Mouse (Mus musculus): ENCODE results near the gene Ndufaf8. TPM values are rescaled to one million over a fixed set of nuclear protein-coding genes. Genes with fewer than 3 reads are reported as not detected.
A peak's percentile ranks its signal among the peaks of the same experiment; 100 is the strongest.

The Ndufaf8 gene
- total and polyA plus RNA-seq, 2 experiments from 2014 or later = 16.7 to 58.1 TPM

- H3K9me3 ChIP-seq (ENCODE audit: low read length) = no peaks in the 10 kb centered on the region
- H3K27ac ChIP-seq (ENCODE audit: low read depth, low read length) = no peak overlapping the region
- 83% methylated on average over 8 of the region's 8 CpGs for WGBS
- DNase-seq (no peak), ATAC-seq (no peak)
- H3K36me3 ChIP-seq (ENCODE audit: insufficient read depth) = peaks cover 22% of the 10 kb centered on the region
- no peak overlapping the region for H3K9ac ChIP-seq
- no peak overlapping the region for H3K4me3 ChIP-seq (ENCODE audit: low read depth, low read length)
- TF ChIP-seq CTCF (IDR thresholded peaks at IDR 0.05; ENCODE audit: low read depth) = no peak
- no peaks in the 10 kb centered on the region for H3K27me3 ChIP-seq (ENCODE audit: insufficient read depth, low read length)
- H3K4me1 ChIP-seq (ENCODE audit: insufficient read depth) = no peaks in the 10 kb centered on the region
- H3K4me2 ChIP-seq (ENCODE audit: low read depth) = no peak overlapping the region
Observed at GRCm38 (mm10) chr11:120060634-120061033, 38.1 kb upstream of the Ndufaf8 start.

- H3K9ac ChIP-seq = no peak overlapping the region
- no peak for ATAC-seq
- no peaks in the 10 kb centered on the region for H3K9me3 ChIP-seq (ENCODE audit: low read length)
- no peak overlapping the region for H3K4me3 ChIP-seq (ENCODE audit: low read depth, low read length)
- H3K27me3 ChIP-seq (ENCODE audit: insufficient read depth, low read length) = no peaks in the 10 kb centered on the region
- H3K27ac ChIP-seq (ENCODE audit: low read depth, low read length) = no peak overlapping the region
- no peak for TF ChIP-seq CTCF (IDR thresholded peaks at IDR 0.05; ENCODE audit: low read depth)
- DNase-seq = no peak
- WGBS = 87% methylated on average over 5 of the region's 5 CpGs
- peaks cover 47% of the 10 kb centered on the region for H3K36me3 ChIP-seq (ENCODE audit: insufficient read depth)
- no peak overlapping the region for H3K4me2 ChIP-seq (ENCODE audit: low read depth)
- H3K4me1 ChIP-seq (ENCODE audit: insufficient read depth) = no peaks in the 10 kb centered on the region
Observed at GRCm38 (mm10) chr11:120063326-120063725, 35.4 kb upstream of the Ndufaf8 start.

GRCm38 (mm10) chr11:120064006-120064667 lies 34.6 kb upstream of the Ndufaf8 start:
- H3K27ac ChIP-seq (ENCODE audit: low read depth, low read length) = no peak overlapping the region
- no peak for ATAC-seq
- no peak overlapping the region for H3K4me2 ChIP-seq (ENCODE audit: low read depth)
- TF ChIP-seq CTCF (IDR thresholded peaks at IDR 0.05; ENCODE audit: low read depth) = no peak
- no peaks in the 10 kb centered on the region for H3K27me3 ChIP-seq (ENCODE audit: insufficient read depth, low read length)
- no peak for DNase-seq
- H3K4me1 ChIP-seq (ENCODE audit: insufficient read depth) = no peaks in the 10 kb centered on the region
- H3K36me3 ChIP-seq (ENCODE audit: insufficient read depth) = peaks cover 52% of the 10 kb centered on the region
- no peak overlapping the region for H3K4me3 ChIP-seq (ENCODE audit: low read depth, low read length)
- no peak overlapping the region for H3K9ac ChIP-seq
- WGBS = 93% methylated on average over 13 of the region's 13 CpGs
- H3K9me3 ChIP-seq (ENCODE audit: low read length) = no peaks in the 10 kb centered on the region

- WGBS = 95% methylated on average over 11 of the region's 11 CpGs
- ATAC-seq (no peak), DNase-seq (no peak)
- no peak for TF ChIP-seq CTCF (IDR thresholded peaks at IDR 0.05; ENCODE audit: low read depth)
- no peak overlapping the region for H3K9ac ChIP-seq
- peaks cover 56% of the 10 kb centered on the region for H3K36me3 ChIP-seq (ENCODE audit: insufficient read depth)
- no peaks in the 10 kb centered on the region for H3K27me3 ChIP-seq (ENCODE audit: insufficient read depth, low read length)
- no peak overlapping the region for H3K4me3 ChIP-seq (ENCODE audit: low read depth, low read length)
- no peaks in the 10 kb centered on the region for H3K4me1 ChIP-seq (ENCODE audit: insufficient read depth)
- no peak overlapping the region for H3K4me2 ChIP-seq (ENCODE audit: low read depth)
- no peaks in the 10 kb centered on the region for H3K9me3 ChIP-seq (ENCODE audit: low read length)
- H3K27ac ChIP-seq (ENCODE audit: low read depth, low read length) = no peak overlapping the region
Observed at GRCm38 (mm10) chr11:120064668-120065040, 34.1 kb upstream of the Ndufaf8 start.

- no peaks in the 10 kb centered on the region for H3K9me3 ChIP-seq (ENCODE audit: low read length)
- H3K4me3 ChIP-seq (ENCODE audit: low read depth, low read length) = no peak overlapping the region
- H3K36me3 ChIP-seq (ENCODE audit: insufficient read depth) = peaks cover 61% of the 10 kb centered on the region
- peak; percentile 81 for TF ChIP-seq CTCF (IDR thresholded peaks at IDR 0.05; ENCODE audit: low read depth)
- H3K4me2 ChIP-seq (ENCODE audit: low read depth) = no peak overlapping the region
- H3K4me1 ChIP-seq (ENCODE audit: insufficient read depth) = no peaks in the 10 kb centered on the region
- H3K27ac ChIP-seq (ENCODE audit: low read depth, low read length) = no peak overlapping the region
- DNase-seq (peak; percentile 70), ATAC-seq (peak; percentile 44; the same call in 1 of the 2 replicates)
- 25% methylated on average over 10 of the region's 10 CpGs for WGBS
- no peaks in the 10 kb centered on the region for H3K27me3 ChIP-seq (ENCODE audit: insufficient read depth, low read length)
- H3K9ac ChIP-seq = no peak overlapping the region
Observed at GRCm38 (mm10) chr11:120065291-120065690, 33.4 kb upstream of the Ndufaf8 start.

GRCm38 (mm10) chr11:120067834-120068233 lies 30.9 kb upstream of the Ndufaf8 start:
- Histone ChIP-seq H3K9ac (no peak overlapping the region), H3K9me3 (ENCODE audit: low read length) (no peaks in the 10 kb centered on the region), H3K4me3 (ENCODE audit: low read depth, low read length) (no peak overlapping the region), H3K27ac (ENCODE audit: low read depth, low read length) (no peak overlapping the region), H3K27me3 (ENCODE audit: insufficient read depth, low read length) (no peaks in the 10 kb centered on the region), H3K36me3 (ENCODE audit: insufficient read depth) (peaks cover 86% of the 10 kb centered on the region), H3K4me2 (ENCODE audit: low read depth) (no peak overlapping the region), H3K4me1 (ENCODE audit: insufficient read depth) (no peaks in the 10 kb centered on the region)
- DNase-seq (peak; percentile 36), ATAC-seq (peak; percentile 60; the same call in 1 of the 2 replicates)
- 42% methylated on average over 17 of the region's 17 CpGs for WGBS
- peak; percentile 64 for TF ChIP-seq CTCF (IDR thresholded peaks at IDR 0.05; ENCODE audit: low read depth)

GRCm38 (mm10) chr11:120069261-120069660 lies 29.5 kb upstream of the Ndufaf8 start:
- no peak for TF ChIP-seq CTCF (IDR thresholded peaks at IDR 0.05; ENCODE audit: low read depth)
- DNase-seq = no peak
- Histone ChIP-seq H3K4me2 (ENCODE audit: low read depth) (no peak overlapping the region), H3K4me1 (ENCODE audit: insufficient read depth) (no peaks in the 10 kb centered on the region), H3K9ac (no peak overlapping the region), H3K27ac (ENCODE audit: low read depth, low read length) (no peak overlapping the region), H3K36me3 (ENCODE audit: insufficient read depth) (peaks cover 91% of the 10 kb centered on the region), H3K27me3 (ENCODE audit: insufficient read depth, low read length) (no peaks in the 10 kb centered on the region), H3K4me3 (ENCODE audit: low read depth, low read length) (no peak overlapping the region), H3K9me3 (ENCODE audit: low read length) (no peaks in the 10 kb centered on the region)
- no peak for ATAC-seq
- WGBS = 59% methylated on average over 11 of the region's 11 CpGs
